Mouse (Mus musculus) E14TG2a.4 (cell line): Measurements from ENCODE around the gene Elmod3.

Source experiments
- CTCF ChIP-seq: conservative IDR thresholded peaks from 2 replicates; pipeline ENCODE4 v1.5.1; 2014; ENCODE audit warnings: low read length
- NANOG ChIP-seq: IDR thresholded peaks from 2 replicates; pipeline ENCODE4 v1.6.1; 2014; ENCODE audit warnings: borderline replicate concordance, low read length, mixed read lengths
- POU5F1 ChIP-seq: IDR thresholded peaks from 2 replicates; pipeline ENCODE4 v1.6.1; 2014; ENCODE audit warnings: low read length, borderline replicate concordance

DNA sequence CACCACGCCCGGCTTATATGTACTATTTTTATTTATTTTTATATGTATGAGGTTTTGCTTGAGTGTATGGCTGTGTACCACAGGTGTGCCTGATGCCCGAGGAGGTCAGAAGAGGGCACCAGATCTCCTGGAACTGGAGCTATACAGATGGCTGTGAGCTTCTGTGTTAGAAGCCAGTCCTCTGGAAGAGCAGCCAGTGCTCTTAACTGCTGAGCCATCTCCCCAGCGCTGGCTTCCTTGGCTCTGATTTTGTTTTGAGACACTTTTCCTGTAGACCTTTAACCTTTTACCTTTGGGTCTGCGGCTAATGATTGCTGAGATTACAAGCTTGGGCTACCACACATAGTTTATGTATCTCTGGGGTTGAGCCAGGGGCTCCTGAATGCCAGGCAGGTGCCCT lies 30.7 kb downstream of the Elmod3 start:
- TF ChIP-seq CTCF, result no peak
- no peak for TF ChIP-seq NANOG
- TF ChIP-seq POU5F1, result no peak
